In the genomic region with DNA sequence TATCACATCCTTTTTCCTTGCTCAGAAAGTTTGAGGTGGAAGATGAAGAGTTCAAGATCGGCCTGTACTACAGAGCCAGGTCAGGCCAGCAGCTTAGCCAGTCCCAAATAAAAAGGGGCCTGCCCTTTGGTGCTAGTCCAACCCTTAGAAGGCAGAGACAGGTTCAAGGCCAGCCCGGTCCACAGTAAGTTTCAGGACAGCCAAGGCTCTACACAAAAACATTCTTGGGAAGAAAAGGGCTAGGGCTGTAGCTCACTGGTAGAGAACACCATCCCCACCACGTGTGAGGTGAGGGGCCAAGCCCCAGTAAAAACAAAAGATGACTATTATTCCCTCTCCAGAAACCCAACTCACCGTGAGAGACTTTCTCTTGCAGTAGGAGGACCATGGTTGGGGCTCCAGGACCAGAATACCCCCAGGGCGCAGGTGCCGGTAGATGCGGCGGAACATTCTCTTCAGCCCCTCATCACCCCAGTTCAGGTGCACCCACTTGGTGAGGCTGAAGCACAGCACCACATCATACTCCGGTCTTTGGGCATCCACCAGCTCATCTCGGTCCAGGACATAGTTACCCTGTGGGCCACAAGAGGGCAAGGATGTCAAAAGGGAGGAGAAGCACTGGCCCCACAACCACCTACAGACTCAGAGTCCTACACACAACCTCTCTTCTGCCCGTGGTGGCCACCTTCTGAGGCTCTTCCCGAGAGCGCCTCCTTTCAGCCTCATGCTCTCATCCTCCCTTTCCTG, we compare ENCODE assay signal across 1 mouse cellular context.
TF ChIP-seq lines count a peak whose summit lies in the region.

No protein-coding gene starts in this region.

TF ChIP-seq in MEL, 35 proteins besides CTCF, POLR2A, EP300 and RAD21:
- TF ChIP-seq MYC (IDR thresholded peaks at IDR 0.05; ENCODE audit: low read depth, low read length) (no peak), ELF1 (IDR thresholded peaks at IDR 0.05; ENCODE audit: low read depth, low read length) (no peak), USF1 (IDR thresholded peaks at IDR 0.05; ENCODE audit: low read depth, low read length) (no peak), MAZ (IDR thresholded peaks at IDR 0.05; ENCODE audit: low read depth, low read length) (no peak), ETS1 (IDR thresholded peaks at IDR 0.05; ENCODE audit: low read depth, low read length) (no peak), MEF2A (IDR thresholded peaks at IDR 0.05; ENCODE audit: extremely low read depth, insufficient replicate concordance, low read depth, low read length, poor library complexity, severe bottlenecking) (no peak), KAT2A (conservative IDR thresholded peaks at IDR 0.05; ENCODE audit: low read depth, low read length) (no peak), E2F4 (IDR thresholded peaks at IDR 0.05; ENCODE audit: borderline replicate concordance, low read depth, low read length) (no peak), SIN3A (IDR thresholded peaks at IDR 0.05; ENCODE audit: low read length) (no peak), MXI1 (IDR thresholded peaks at IDR 0.05; ENCODE audit: low read depth, low read length) (no peak), TCF12 (IDR thresholded peaks at IDR 0.05; ENCODE audit: low read depth, low read length) (no peak), HCFC1 (IDR thresholded peaks at IDR 0.05; ENCODE audit: low read depth, low read length) (no peak), MAX (IDR thresholded peaks at IDR 0.05; ENCODE audit: low read length) (no peak), ZNF384 (IDR thresholded peaks at IDR 0.05; ENCODE audit: low read depth, low read length) (no peak), ZKSCAN1 (IDR thresholded peaks at IDR 0.05; ENCODE audit: low read depth, low read length) (no peak), JUND (IDR thresholded peaks at IDR 0.05; ENCODE audit: low read depth, low read length) (no peak), MAFK (IDR thresholded peaks at IDR 0.05; ENCODE audit: borderline replicate concordance, low read depth, low read length) (no peak)
